Mouse (Mus musculus): ENCODE measurements around the gene Rnf43. TPM values are rescaled to one million over a fixed set of nuclear protein-coding genes. Genes with fewer than 3 reads are reported as not detected.

Rnf43 gene
- total and polyA plus RNA-seq, 3 experiments, result 14.6 to 17.3 TPM; not detected in 1

Other genes with a start within 250 kb of the Rnf43 start
- gene Gm11492, start 96.1 kb upstream of the Rnf43 start, total RNA-seq (2012; rRNA removed), result not detected in 2 replicates
- gene Gm11492, start 96.1 kb upstream of the Rnf43 start, polyA plus RNA-seq (2012; ENCODE audit: insufficient read depth in 1 of 2, insufficient read length in 2 of 2, low read depth in 1 of 2, low replicate concordance in 2 of 2, missing spikeins in 1 of 2), result not detected
- 1.0 and 1.5 TPM in 2 replicates for gene Sept4, start 93.8 kb upstream of the Rnf43 start, total RNA-seq (2012; rRNA removed)
- 1 to 10 TPM in 1 of 2 experiments, not detected in 1; 2.4 TPM for gene Sept4, start 93.8 kb upstream of the Rnf43 start, polyA plus RNA-seq (2012; ENCODE audit: insufficient read depth in 1 of 2, insufficient read length in 2 of 2, low read depth in 1 of 2, low replicate concordance in 2 of 2, missing spikeins in 1 of 2)
- 25.0 and 32.4 TPM in 2 replicates for gene Mtmr4, start 70.6 kb upstream of the Rnf43 start, total RNA-seq (2012; rRNA removed)
- gene Mtmr4, start 70.6 kb upstream of the Rnf43 start, polyA plus RNA-seq (2012; ENCODE audit: insufficient read depth in 1 of 2, insufficient read length in 2 of 2, low read depth in 1 of 2, low replicate concordance in 2 of 2, missing spikeins in 1 of 2), result 10 to 100 TPM in 1 of 2 experiments, not detected in 1; 25.9 TPM
- gene Hsf5, start 45.6 kb upstream of the Rnf43 start, total RNA-seq (2012; rRNA removed), result not detected in 2 replicates
- gene Hsf5, start 45.6 kb upstream of the Rnf43 start, polyA plus RNA-seq (2012; ENCODE audit: insufficient read depth in 1 of 2, insufficient read length in 2 of 2, low read depth in 1 of 2, low replicate concordance in 2 of 2, missing spikeins in 1 of 2), result under 1 TPM in 1 of 2 experiments, not detected in 1; 0.03 TPM
- gene Supt4a, start 74.8 kb downstream of the Rnf43 start, total RNA-seq (2012; rRNA removed), result 301 and 332 TPM in 2 replicates
- gene Supt4a, start 74.8 kb downstream of the Rnf43 start, polyA plus RNA-seq (2012; ENCODE audit: insufficient read depth in 1 of 2, insufficient read length in 2 of 2, low read depth in 1 of 2, low replicate concordance in 2 of 2, missing spikeins in 1 of 2), result 100 to 1,000 TPM in 1 of 2 experiments, not detected in 1; 223 TPM
- gene Tspoap1, start 97.8 kb downstream of the Rnf43 start, total RNA-seq (2012; rRNA removed), result 3.7 and 5.2 TPM in 2 replicates
- gene Tspoap1, start 97.8 kb downstream of the Rnf43 start, polyA plus RNA-seq (2012; ENCODE audit: insufficient read depth in 1 of 2, insufficient read length in 2 of 2, low read depth in 1 of 2, low replicate concordance in 2 of 2, missing spikeins in 1 of 2), result 1 to 10 TPM in 1 of 2 experiments, not detected in 1; 8.6 TPM
- not detected in 2 replicates for gene Mpo, start 130.9 kb downstream of the Rnf43 start, total RNA-seq (2012; rRNA removed)
- gene Mpo, start 130.9 kb downstream of the Rnf43 start, polyA plus RNA-seq (2012; ENCODE audit: insufficient read depth in 1 of 2, insufficient read length in 2 of 2, low read depth in 1 of 2, low replicate concordance in 2 of 2, missing spikeins in 1 of 2), result under 1 TPM in 1 of 2 experiments, not detected in 1; 0.13 TPM
- gene Lpo, start 165.6 kb downstream of the Rnf43 start, total RNA-seq (2012; rRNA removed), result not detected in 2 replicates
- not detected for gene Lpo, start 165.6 kb downstream of the Rnf43 start, polyA plus RNA-seq (2012; ENCODE audit: insufficient read depth in 1 of 2, insufficient read length in 2 of 2, low read depth in 1 of 2, low replicate concordance in 2 of 2, missing spikeins in 1 of 2)
- gene Mks1, start 190.5 kb downstream of the Rnf43 start, total RNA-seq (2012; rRNA removed), result 3.3 and 3.7 TPM in 2 replicates
- 1 to 10 TPM in 1 of 2 experiments, not detected in 1; 6.1 TPM for gene Mks1, start 190.5 kb downstream of the Rnf43 start, polyA plus RNA-seq (2012; ENCODE audit: insufficient read depth in 1 of 2, insufficient read length in 2 of 2, low read depth in 1 of 2, low replicate concordance in 2 of 2, missing spikeins in 1 of 2)
- not detected in 2 replicates for gene Epx, start 212.8 kb downstream of the Rnf43 start, total RNA-seq (2012; rRNA removed)
- under 1 TPM in 1 of 2 experiments, not detected in 1; 0.03 TPM for gene Epx, start 212.8 kb downstream of the Rnf43 start, polyA plus RNA-seq (2012; ENCODE audit: insufficient read depth in 1 of 2, insufficient read length in 2 of 2, low read depth in 1 of 2, low replicate concordance in 2 of 2, missing spikeins in 1 of 2)
- not detected in 2 replicates for gene Olfr462, start 229.5 kb downstream of the Rnf43 start, total RNA-seq (2012; rRNA removed)
- gene Olfr462, start 229.5 kb downstream of the Rnf43 start, polyA plus RNA-seq (2012; ENCODE audit: insufficient read depth in 1 of 2, insufficient read length in 2 of 2, low read depth in 1 of 2, low replicate concordance in 2 of 2, missing spikeins in 1 of 2), result not detected
- gene Olfr463, start 234.7 kb downstream of the Rnf43 start, total RNA-seq (2012; rRNA removed), result not detected in 2 replicates
- gene Olfr463, start 234.7 kb downstream of the Rnf43 start, polyA plus RNA-seq (2012; ENCODE audit: insufficient read depth in 1 of 2, insufficient read length in 2 of 2, low read depth in 1 of 2, low replicate concordance in 2 of 2, missing spikeins in 1 of 2), result not detected